Mouse (Mus musculus) lung, postnatal 0 days (tissue): ENCODE measurements around the gene Pias1. TPM values are rescaled to one million over a fixed set of nuclear protein-coding genes. Genes with fewer than 3 reads are reported as not detected.

Source experiments
- ATAC-seq: fragments of 200-750 bp; cut with Nextera tagmentation; 2 replicates; pipeline ENCODE4 v1.8.0; 2017; ENCODE audit warnings: moderate library complexity
- DNase-seq: peaks from one replicate; pipeline ENCODE4 v3.0.0-alpha.2; 2016; ENCODE audit warnings: low spot score
- H3K27ac ChIP-seq: fragments of 300-500 bp; sonication (generic); 2 replicates; pipeline ENCODE4 v1.5.1; 2014; ENCODE audit warnings: antibody characterized with exemption, mild to moderate bottlenecking, low read length, mixed read lengths
- H3K27me3 ChIP-seq: fragments of 300-500 bp; sonication (generic); replicated peaks from 2 replicates; pipeline ENCODE4 v1.6.1; 2014; ENCODE audit warnings: low read length, mixed read lengths; ENCODE audit not compliant: insufficient read depth
- H3K36me3 ChIP-seq: fragments of 300-500 bp; sonication (generic); 2 replicates; pipeline ENCODE4 v1.6.1; 2014; ENCODE audit warnings: low read length, mixed read lengths; ENCODE audit not compliant: insufficient read depth
- H3K4me1 ChIP-seq: fragments of 300-500 bp; sonication (generic); 2 replicates; pipeline ENCODE4 v1.6.1; 2014; ENCODE audit warnings: antibody characterized with exemption, low read depth, low read length, mixed read lengths; ENCODE audit not compliant: insufficient read depth
- H3K4me2 ChIP-seq: fragments of 300-500 bp; sonication (generic); replicated peaks from 2 replicates; pipeline ENCODE4 v1.6.1; 2014; ENCODE audit warnings: low read depth, mild to moderate bottlenecking, low read length, moderate library complexity, mixed read lengths
- H3K4me3 ChIP-seq: fragments of 300-500 bp; sonication (generic); 2 replicates; pipeline ENCODE4 v1.5.1; 2014; ENCODE audit warnings: low read depth, low read length
- H3K9ac ChIP-seq: fragments of 300-500 bp; sonication (generic); replicated peaks from 2 replicates; pipeline ENCODE4 v1.6.1; 2014; ENCODE audit warnings: low read depth, mild to moderate bottlenecking
- H3K9me3 ChIP-seq: fragments of 300-500 bp; sonication (generic); 2 replicates; pipeline ENCODE4 v1.6.1; 2016; ENCODE audit warnings: low read length, mixed read lengths
- CTCF ChIP-seq: IDR thresholded peaks from 2 replicates; pipeline ENCODE4 v1.5.1; 2016; ENCODE audit warnings: antibody characterized with exemption, mild to moderate bottlenecking
- EP300 ChIP-seq: IDR thresholded peaks from 2 replicates; pipeline ENCODE4 v1.6.1; 2016; ENCODE audit warnings: antibody characterized with exemption, mild to moderate bottlenecking, control low read depth
- WGBS: fragments of 180-500 bp; shearing (Covaris S2); extraction: QIAGEN DNeasy Blood & Tissue Kit; methylation state at CpG from one replicate; pipeline ENCODE4 v1.1.7; 2014; 5-methylcytosine and 5-hydroxymethylcytosine counted together
- polyA plus RNA-seq: library from polyadenylated mRNA; unstranded; fragments of >200 nt; fragmentation: Nextera tagmentation; extraction: Ambion mirVana; gene quantifications from 2 replicates; pipeline ENCODE4 v1.2.1, GENCODE M21; 2015

Gene Pias1
- 58.1 and 59.6 TPM in 2 replicates for polyA plus RNA-seq

DNA sequence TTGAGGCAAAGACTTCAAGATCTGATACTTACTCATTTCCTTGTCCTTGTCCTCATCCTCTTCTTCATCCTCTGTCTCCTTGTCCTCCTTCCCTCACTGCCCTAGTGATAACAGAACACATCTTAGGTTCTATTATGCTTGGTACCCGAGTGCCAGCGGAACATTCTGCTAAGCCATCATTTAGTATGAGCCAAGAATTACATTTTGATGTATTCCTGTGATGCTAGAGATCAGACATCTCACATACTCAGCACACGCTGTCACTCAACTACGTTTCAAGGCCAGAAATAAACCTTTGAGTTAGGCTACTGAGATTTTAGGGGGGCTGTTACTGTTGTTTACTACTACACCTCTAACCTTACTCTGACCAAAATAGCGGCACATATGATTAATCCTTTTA lies at the start of gene Pias1:
Gene Pias1 (minus strand): TSS at position 101 of the 400 bp plus-strand sequence.
- Histone ChIP-seq H3K4me3 (no peak within 1 kb of the TSS), H3K4me2 (no peak within 1 kb of the TSS), H3K36me3 (no peaks in the 10 kb centered on the region), H3K9me3 (no peaks in the 10 kb centered on the region), H3K4me1 (no peaks in the 10 kb centered on the region), H3K27ac (no peak within 1 kb of the TSS), H3K9ac (no peak within 1 kb of the TSS), H3K27me3 (no peaks in the 10 kb centered on the region)
- TF ChIP-seq EP300 (no peak), CTCF (no peak)
- 78% methylated on average over 5 of the region's 5 CpGs for WGBS
- DNase-seq (no peak), ATAC-seq (no peak)

DNA sequence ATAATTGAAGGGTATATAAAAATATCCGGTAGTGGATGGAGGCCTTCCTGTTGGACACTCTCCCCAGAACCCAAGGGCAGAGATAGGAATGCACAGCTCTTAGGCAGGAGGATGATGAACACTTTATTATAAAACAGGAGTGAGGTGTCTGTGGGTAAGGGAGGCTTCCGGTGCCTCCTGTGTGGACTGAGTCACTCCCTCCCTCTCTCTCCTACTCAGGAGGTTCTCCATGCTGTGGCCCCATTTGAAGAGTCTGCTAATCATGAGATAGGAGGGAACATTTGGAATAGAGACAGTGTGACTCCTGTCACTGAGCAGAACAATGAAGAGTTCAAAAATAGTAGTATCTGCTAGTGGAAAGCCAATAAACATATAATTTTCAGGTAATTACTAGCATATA lies 47.7 kb upstream of the Pias1 start:
- no peak for DNase-seq
- Histone ChIP-seq H3K27ac (no peak overlapping the region), H3K9ac (no peak overlapping the region), H3K4me3 (no peak overlapping the region), H3K36me3 (no peaks in the 10 kb centered on the region), H3K4me2 (no peak overlapping the region), H3K9me3 (no peaks in the 10 kb centered on the region), H3K4me1 (no peaks in the 10 kb centered on the region), H3K27me3 (no peaks in the 10 kb centered on the region)
- 62% methylated on average over 2 of the region's 2 CpGs for WGBS
- TF ChIP-seq CTCF (no peak), EP300 (no peak)
- ATAC-seq, result no peak

DNA sequence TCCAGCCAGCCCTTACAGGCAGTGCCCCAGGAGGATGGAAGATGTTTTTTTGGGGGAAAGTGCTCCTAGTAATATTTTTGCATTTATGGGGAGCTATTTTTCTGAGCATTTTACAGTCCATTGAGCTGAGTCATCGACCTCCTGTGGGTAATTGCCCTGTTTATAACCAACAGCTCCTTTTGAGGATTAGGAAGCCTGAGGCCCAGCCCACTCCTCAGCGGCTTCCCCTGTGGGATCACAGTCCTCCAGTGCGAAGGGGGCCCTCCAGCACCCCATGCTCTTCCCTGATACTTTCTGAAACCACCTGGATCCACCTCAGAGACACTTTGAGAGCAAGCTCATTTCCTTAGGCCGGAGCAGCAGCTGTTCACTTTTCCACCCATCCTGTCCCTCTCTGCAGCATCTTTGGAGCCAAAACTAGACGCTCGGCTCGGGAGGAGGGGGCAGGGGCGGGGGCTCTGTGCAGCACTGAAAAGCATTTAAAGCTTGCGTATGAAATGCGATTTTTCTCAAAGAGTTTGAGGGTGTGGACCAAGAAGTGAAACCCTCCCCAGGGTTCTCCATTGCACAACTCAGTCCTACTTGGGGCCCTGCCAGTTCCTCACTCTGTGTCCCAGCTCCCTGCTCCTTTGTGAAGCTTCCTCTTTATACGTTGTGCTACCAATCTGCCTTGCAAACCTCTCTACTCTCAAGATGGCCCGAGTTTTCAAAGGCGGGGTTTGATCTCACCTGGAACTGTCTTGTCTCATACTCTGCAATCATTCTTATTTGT lies 43.5 kb upstream of the Pias1 start:
- ATAC-seq (peak; percentile 93), DNase-seq (peak; percentile 91)
- Histone ChIP-seq H3K4me3 (no peak overlapping the region), H3K4me2 (peak overlapping the region; percentile 35), H3K9ac (no peak overlapping the region; the same call in 1 of the 2 replicates), H3K27me3 (no peaks in the 10 kb centered on the region), H3K36me3 (no peaks in the 10 kb centered on the region), H3K9me3 (no peaks in the 10 kb centered on the region), H3K27ac (peak overlapping the region; percentile 20; the same call in 1 of the 2 replicates), H3K4me1 (no peaks in the 10 kb centered on the region)
- TF ChIP-seq CTCF (no peak), EP300 (no peak)
- WGBS, result 36% methylated on average over 13 of the region's 13 CpGs

DNA sequence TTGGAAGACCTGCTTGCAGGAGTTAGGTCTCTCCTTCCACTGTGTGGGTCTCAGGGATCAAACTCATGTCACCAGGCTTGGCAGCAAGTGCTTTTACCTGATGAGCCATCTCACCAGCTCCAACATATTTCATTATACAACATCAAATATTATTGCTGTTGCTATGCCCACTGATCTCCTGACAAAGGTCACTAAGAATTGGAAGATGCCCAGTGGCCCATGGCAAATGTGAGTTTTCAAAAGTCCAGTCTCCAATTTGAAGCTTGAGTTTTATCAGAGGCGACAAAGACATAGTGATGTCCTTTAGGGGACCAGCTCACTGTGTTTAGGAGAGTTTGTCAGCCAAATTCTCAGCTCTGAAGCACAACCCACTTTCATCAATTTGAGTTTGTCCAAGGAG lies 34.8 kb upstream of the Pias1 start:
- no peaks in the 10 kb centered on the region for H3K9me3 ChIP-seq
- H3K4me1 ChIP-seq, result no peaks in the 10 kb centered on the region
- WGBS, result 93% methylated on average over 1 of the region's 1 CpGs
- DNase-seq (no peak), ATAC-seq (no peak)
- H3K4me3 ChIP-seq, result no peak overlapping the region
- TF ChIP-seq EP300, result no peak
- TF ChIP-seq CTCF, result no peak
- H3K27me3 ChIP-seq, result no peaks in the 10 kb centered on the region
- no peak overlapping the region for H3K27ac ChIP-seq
- H3K9ac ChIP-seq, result no peak overlapping the region
- no peaks in the 10 kb centered on the region for H3K36me3 ChIP-seq
- H3K4me2 ChIP-seq, result no peak overlapping the region

DNA sequence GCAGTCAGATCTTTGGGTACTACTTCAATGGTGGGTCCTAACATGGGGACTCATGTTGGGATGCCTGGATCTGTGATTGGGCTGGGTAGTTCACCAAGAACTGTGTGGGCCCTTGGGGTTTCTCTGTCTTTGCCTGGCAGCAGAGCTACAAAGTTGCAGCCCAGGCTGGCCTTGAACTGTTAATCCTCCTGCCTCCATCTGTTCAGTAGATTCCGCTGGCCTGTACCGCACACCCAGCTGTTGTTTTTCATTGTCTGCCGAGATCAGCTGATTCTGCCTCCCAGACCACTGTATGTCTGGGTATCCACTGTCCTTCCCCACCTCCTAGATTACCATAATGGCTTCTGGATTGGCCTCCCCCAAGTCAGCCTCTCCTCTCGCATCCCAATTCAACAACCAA lies 19.6 kb upstream of the Pias1 start:
- H3K9ac ChIP-seq, result no peak overlapping the region
- H3K27ac ChIP-seq, result no peak overlapping the region
- WGBS, result 94% methylated on average over 4 of the region's 4 CpGs
- no peaks in the 10 kb centered on the region for H3K27me3 ChIP-seq
- H3K4me3 ChIP-seq, result no peak overlapping the region
- no peak for DNase-seq
- H3K36me3 ChIP-seq, result no peaks in the 10 kb centered on the region
- no peak for ATAC-seq
- H3K4me1 ChIP-seq, result no peaks in the 10 kb centered on the region
- H3K9me3 ChIP-seq, result no peaks in the 10 kb centered on the region
- no peak overlapping the region for H3K4me2 ChIP-seq
- TF ChIP-seq CTCF (no peak), EP300 (no peak)

DNA sequence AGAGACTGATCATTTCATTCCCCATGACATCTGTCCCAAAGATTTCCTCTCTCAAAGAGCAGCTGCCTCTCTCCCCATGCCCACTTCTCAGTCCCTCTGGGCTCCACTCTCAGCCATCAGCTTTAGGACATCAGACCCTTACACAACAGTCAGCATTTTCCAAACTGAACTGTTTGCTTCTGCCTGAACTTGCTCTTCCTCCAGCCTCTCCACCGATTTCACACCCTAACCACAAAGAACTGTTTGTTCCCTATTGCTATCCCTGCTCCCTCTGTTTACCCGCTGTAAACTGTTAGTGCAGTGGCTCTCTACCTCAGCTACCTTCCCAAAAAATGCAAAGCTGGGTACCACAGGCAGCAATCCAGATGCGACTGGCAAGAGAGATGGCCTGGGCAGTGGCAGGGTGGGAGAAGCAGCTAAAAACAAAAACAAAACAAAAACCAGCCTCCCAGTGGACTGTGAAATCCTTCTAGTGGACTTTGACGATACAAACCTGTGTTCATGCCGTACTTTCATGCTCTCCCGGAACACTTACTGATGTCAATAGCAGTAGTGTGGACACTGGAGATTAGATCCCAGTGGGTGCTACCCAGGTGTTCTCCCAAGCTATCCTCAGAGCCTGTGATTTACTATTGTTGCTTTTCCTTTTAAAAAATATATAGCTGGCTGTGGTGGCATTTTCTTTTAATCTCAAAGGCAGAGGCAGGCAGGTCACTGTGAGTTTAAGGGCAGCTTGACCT lies 18.5 kb upstream of the Pias1 start:
- no peak for TF ChIP-seq EP300
- TF ChIP-seq CTCF, result no peak

More for the DNA sequence above, 18.5 kb upstream of the Pias1 start:
- Histone ChIP-seq H3K9ac (no peak overlapping the region), H3K9me3 (no peaks in the 10 kb centered on the region), H3K4me3 (no peak overlapping the region), H3K4me2 (no peak overlapping the region), H3K27ac (no peak overlapping the region), H3K4me1 (no peaks in the 10 kb centered on the region), H3K27me3 (no peaks in the 10 kb centered on the region), H3K36me3 (no peaks in the 10 kb centered on the region)
- no peak; the same call in 1 of the 2 replicates for ATAC-seq
- DNase-seq, result peak; percentile 8
- WGBS, result 53% methylated on average over 6 of the region's 6 CpGs
